Mouse (Mus musculus): ENCODE results near the gene Srxn1.

GRCm38 (mm10) chr2:152083411-152083810 is 21.9 kb upstream of the Srxn1 start:
- TF ChIP-seq EP300 (optimal IDR thresholded peaks at IDR 0.05): no peak
- TF ChIP-seq CTCF (IDR thresholded peaks at IDR 0.05; ENCODE audit: low read depth): no peak
